Mouse (Mus musculus) brain, adult 2 months (tissue): Measurements from ENCODE around the gene Dph5.
"Not testable (repeated sequence)": the region's sequence is repeated elsewhere in the genome, so short reads cannot be mapped to it uniquely, and the experiment has no call there.

Experiments used
- DNase-seq: peaks from one replicate; pipeline ENCODE4 v3.0.0; 2011; ENCODE audit warnings: low read depth, low spot score

The Dph5 gene

DNA sequence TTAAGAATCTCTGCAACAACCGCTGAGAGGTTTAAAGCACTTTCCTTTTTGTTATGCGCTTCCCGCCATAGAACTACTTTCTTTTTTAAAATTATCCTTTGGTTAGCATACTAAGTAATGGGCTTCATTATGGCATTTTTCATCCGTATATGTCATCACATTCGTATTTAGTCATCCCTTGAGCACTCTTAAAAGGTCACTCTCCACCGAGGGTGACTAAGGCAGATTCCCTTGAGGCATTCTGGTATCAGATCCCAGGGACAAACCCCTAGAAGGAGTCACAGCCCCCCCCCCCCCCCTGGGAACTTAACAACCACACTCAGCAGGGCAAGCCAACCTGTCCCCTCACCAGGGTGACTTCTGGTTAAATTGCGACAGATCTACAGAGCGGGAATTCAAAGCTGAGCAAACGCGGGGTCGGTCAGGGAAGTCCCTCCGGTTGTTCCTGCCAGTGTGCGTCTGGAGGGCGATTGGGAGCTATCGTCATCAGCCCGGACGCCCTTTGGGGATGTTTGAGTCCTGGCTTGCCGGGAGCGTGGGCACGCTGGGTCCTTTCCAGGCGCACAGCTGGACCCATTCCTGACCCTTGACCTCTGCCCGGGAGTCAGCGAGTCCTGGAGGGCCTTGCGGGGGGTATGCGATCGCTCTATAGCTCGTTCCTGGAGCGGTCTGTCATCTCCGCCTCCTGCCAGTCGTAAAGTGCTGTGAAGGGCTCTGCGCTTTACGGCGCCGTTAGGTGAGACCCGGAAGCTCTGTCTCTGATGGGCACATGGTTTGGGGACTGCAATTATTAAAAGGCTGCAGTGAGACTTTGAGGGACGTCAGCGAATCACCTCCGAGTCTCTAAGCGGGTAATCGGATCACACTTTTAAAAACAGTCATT is at the start of gene Dph5:
Gene Dph5 (plus strand): TSS at position 411 of the 883 bp plus-strand sequence.
- peak; percentile 97 for DNase-seq

DNA sequence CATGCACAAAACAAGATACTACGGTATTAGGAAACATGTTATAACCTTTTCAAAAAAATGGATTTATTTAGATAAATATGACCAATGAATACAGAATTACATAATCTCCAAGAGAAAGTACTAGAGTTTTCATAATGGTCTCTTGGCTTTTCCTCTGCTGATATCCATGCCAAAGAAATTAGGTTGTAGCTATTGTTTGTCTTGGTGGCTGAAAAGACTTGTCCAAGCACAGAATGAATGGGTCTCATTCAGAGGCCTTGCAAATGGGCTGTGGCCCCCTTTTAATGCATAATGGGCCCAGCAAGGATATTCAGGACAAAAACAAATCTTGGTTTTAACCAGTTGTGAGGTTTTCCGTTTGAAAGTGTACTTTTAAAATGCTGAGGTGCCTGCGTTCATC is 43.1 kb upstream of the Dph5 start:
- DNase-seq: peak; percentile 10

DNA sequence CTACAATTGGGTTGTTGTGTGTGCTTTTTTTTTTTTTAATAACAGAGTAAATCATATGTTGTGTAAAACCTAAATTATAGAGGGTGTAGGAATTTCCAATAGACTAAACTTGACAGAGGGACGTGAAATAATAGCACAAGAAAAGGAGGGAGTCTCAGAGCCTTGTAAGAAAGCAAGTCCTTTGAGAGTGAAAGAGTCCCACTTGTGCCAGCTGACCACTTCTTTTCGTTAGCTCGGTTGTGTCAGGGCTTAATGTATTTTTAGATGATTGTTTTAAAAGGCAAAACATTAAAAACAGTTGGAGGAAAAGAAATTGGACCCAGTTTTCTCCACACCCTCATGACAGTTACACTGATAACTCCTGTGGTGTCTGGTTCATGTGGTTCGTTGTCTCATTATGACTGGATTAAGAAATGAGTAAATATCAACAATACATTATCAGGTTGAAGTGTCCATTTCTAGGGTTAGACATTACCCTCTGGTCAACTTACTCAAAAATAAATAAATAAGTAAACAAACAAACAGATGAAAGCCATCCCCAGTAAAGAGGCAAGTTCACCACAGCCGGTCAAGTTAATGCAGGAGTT is 42.5 kb upstream of the Dph5 start:
- no peak for DNase-seq

DNA sequence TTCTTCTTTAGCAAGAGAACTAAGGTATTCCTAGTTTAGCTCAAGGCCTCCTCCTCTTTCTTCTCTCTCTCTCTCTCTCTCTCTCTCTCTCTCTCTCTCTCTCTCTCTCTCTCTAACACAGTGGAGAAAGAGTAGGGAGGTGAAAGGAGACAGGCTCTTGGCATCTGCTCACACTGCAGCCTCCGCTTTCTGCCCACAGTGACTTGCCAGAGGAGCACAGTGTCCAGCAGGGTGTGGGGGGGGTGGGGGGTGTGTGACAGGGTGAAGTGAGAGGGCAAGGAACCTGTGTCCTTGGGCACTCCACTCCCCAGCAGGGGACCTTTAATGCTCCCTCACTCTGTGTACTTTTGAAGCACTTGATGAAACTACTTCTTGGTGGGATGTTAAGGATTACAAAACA is 41.9 kb upstream of the Dph5 start:
- DNase-seq: peak; percentile 4

DNA sequence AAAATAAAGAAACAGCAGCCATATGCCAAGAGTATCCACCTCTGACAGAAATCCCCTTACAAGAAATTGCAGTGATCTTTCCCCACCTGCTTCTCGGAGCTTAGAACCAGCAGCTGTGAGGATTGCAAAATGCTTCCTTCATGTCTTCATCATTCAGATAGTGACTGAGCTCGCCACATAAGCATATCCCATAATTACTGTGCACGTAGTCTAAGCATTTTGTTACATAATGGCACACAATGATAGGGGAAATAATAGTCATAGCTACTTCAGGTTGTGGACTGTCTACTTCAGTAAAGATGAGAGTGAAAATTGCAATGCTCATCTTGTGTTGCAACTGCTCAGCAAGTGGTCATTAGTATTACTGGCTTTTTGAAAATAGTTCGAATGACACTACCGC is 41.5 kb upstream of the Dph5 start:
- no peak for DNase-seq

DNA sequence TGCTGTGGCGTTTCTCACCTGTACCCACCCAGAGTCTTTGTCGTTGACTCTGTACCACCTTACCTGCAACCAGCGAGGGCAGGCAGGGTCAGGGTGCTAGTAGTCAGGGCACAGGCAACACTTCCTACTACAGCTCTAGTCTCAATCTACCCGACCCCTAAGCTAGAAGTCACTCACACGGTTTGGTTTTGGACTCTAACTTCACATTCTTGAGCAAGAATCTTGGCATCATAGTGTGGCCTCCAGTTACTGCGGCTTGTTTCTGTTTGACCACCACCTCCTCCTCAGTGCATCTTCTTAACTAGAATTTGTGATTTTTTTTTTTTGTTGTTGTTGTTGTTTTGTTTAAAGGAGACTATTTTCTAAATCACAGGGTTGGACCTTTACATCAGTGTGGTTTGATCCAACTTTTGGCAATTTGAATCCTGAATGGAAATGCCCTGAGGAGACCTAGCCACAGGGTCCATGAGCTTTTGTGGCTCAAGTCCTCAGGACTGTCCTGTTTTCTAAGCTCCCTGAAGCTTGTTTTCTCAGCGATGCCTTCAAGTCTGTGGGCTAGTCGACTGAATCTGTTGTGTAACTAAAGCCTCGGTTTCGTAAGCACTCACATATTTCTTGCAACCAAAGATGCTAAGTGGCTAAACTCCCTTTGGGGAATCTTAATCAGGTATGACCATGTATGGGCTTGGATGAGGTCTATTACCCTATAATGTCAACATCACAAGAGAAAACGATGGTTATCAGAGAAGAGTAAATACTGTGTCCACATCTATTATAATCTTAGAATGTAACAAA is 38.8 kb upstream of the Dph5 start:
- no peak for DNase-seq

DNA sequence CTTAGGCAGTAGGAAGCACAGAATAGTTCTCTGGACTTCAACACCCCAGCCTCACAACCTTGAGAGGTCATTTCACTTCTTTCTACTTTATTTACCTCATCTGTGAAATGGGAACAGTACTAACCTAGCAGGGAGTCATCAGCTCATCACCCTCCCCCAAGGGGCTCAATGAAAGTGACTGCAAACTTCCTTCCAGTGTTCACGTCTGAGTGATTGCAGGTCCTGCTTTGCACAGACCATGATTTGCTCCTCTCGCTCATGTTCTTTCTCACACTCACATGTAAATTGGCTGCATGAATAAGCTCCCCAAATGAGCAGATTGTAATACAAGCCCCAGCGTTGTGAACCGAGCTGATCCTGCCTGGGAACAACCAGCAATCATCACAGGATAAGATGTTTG is 36.7 kb upstream of the Dph5 start:
- DNase-seq: no peak

DNA sequence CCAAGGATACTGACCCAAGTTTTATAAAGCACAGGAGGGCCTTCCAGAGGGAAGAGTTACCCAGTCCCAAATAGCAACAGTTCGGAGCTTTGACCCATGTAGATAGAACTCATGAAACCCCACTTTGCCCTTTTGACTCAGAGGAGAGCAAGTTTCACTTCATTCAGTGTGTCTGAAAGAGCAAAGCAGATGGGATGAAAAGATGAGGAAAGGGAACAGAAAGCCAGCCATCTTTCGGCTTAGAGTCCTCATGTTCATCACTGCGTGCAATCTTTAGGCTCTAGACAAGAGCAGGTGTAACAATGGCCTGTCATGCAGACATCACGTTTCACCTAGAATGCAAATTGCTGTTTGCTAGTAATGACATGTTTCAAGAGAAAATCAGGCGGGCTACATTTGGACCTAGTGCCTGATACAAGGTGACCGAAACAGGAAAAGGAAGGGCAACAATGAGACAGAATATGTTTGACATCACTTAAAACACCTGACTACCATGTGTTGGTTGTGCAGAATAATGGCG is 32.9 kb upstream of the Dph5 start:
- no peak for DNase-seq

DNA sequence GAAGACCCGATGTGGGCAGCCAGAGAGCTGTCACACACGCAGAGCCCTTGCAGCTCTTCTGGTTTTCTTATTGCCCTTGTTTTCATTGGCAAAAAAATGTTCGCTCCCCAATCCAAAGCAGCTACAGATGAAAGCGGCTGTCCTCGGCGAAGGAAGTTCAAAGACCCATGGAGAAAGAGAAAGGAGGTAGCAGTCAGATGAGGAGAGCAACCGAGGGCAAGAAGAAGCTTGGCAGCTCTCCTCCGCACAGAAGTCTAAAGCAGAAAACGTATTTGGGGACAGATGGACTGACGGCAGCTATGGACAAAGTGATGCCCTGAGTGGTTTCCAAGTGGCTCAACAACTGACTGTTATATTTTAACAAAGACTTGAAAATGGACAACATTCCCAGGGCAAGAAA is 32.1 kb upstream of the Dph5 start:
- peak; percentile 9 for DNase-seq

DNA sequence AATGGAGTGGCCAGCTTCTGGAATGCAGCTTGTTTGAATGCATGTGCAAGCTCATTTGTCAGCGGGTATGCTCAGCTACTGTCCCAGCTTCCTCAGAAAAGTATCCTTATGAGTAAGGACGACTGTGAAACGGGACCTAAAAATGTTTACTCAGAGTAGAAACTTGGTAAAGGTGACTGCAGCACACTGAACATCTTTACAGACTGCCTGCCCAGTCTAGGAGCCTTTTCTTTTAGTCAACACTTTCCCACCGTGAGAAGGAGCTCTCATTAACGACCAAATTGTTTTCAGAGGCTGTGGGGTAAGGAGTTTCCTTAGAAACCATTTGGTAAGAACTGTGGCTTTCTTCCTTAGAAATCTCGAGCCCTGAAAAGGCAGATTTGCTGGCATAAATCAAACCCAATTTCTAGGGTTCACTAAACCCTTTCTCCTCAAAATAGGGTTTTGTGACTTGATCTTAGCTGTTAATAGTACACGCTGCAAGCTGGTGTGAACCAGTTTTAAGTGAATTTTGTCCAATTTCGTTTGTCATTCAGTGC is 31.1 kb upstream of the Dph5 start:
- peak; percentile 12 for DNase-seq

DNA sequence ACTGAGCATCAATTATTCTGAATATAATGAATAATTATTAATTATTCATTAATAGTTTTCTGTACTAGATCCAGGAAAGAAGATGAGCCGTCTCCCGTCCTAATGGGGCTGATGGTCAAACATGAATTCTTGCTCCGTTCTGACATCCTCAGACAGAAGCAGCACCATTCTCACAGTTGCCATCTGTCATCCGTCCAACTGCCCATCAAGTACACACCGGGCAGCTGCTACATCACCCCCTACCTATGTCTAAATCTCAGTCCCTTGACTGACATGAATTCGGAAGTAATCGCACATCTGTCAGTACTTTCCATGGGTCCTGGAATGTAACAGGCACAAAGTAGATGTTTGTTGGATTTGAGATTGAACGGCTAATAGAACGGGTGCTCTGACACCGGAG is 30.2 kb upstream of the Dph5 start:
- no peak for DNase-seq

DNA sequence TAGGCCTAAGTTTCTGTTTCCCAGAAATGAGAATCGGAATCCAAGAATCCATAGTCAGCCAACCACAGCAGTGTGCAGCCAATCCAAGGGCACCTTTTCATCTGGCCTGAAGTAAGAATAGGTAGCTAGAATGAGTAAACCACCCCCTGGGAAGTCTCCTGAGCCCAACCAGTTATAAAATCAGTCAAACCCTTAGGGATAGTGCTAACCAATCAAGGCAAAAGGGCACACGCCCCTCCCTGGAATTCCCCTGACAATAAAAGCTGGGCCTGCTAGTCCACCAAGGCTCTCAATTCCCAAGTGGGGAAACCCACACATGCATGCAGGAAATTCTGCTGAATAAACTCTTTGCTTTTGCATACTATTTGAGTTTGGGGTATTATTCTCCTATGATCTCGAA is 28.8 kb upstream of the Dph5 start:
- no peak for DNase-seq

DNA sequence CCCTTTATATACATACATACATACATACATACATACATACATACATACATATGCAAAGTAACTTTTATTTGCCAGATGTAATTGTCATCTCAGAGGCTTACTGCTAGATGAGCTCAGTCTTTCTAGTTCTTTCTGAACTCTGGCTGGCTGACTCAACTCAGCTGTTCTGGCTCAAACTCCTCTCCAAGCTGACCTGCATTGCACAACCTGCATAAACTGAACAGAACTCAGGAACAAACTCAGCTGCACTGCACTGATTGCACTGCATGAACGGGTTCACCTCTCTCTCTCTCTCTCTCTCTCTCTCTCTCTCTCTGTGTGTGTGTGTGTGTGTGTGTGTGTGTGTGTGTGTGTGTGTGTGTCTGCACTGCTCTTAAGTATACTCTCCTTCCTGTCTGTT is 26.9 kb upstream of the Dph5 start:
- not testable (repeated sequence) for DNase-seq

DNA sequence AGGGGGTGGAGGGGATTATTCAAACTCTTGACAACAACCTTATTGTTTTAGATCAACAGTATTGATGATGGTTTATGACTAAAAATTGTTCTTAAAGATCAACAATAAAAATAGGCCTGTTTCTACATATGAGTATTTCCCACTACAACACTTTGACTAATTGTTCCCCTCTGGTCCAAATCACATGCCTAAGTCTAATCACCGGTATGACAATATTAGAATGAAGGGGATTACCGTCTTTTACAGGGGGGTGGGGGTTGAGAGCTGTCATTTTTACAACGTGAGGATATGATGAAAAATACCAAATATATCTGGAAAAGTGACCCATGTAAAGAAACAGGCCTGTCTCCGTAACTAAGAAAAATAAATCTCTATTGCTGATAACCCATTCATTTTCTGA is 24.1 kb upstream of the Dph5 start:
- no peak for DNase-seq

DNA sequence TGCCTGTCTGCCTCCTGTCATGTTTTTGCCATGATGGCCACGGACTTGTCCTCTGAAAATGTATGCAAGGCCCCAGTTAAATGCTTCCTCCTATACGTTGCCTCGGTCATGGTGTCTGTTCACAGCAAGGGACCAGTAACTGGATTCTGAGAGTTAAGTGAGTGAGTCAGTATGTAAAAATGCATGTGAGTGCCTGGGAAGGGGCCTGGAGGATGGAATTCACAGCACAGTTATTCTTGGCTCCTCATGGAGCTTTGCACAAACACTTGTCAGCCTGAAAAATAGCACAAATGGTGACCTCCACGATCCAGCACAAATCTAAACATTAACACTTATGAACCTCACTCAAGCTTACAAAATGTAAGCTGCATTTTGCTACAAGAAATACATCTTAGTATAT is 20.5 kb upstream of the Dph5 start:
- no peak for DNase-seq

DNA sequence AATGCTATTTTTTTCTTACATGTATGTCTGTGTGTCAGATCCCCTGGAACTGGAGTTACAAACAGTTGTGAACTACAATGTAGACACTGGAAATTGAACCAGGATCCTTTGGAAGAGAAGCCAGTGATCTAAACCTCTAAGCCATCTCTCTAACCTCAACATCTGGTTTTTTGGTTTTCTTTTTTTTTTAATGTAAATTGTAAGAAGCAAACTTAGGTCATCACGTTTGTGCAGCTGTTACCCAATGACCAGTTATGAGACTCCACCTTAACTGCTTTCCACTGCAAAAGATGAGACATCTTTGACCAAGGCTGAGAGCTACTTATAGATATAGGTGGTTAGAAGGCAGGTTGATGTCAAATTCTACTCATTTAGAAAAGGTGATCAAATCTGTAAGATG is 19.7 kb upstream of the Dph5 start:
- DNase-seq: no peak

DNA sequence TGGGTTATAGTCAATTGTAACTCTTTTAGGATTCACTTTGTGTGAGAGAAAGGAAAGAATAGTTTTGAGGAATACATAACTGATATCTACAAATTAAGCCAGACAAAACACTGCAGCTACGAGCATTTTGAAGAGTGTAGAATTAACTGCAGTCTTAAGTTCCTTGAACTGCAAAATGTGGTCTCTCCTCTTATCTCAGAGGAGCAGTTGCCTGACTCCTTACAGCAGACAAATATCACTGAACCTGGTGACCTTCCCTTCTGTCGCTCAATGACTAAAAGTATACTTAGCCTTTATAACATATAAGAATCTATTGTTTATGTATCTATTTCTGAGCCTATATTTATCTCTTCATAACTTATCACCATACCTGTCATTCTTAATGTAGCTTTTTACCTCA is 18.3 kb upstream of the Dph5 start:
- DNase-seq: no peak

DNA sequence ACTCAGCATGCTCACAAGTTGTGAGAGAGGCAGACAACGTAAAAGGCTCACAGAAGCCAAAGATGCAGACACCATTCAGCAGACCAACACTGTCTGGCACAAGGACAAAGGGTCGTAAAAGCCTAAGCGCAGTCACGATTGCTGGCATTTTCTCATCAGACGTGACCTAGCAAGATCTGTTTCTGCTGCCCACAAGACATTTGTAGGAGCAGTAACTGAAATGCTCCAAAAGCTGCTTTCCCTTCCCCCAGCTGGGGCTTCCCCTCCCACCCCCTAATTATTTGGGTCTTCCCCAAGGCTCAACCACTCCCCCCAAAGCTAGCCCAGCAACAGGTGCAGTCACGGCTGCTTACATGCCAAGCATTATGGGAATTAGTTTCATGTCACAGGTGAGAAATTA is 12.1 kb upstream of the Dph5 start:
- DNase-seq: no peak

DNA sequence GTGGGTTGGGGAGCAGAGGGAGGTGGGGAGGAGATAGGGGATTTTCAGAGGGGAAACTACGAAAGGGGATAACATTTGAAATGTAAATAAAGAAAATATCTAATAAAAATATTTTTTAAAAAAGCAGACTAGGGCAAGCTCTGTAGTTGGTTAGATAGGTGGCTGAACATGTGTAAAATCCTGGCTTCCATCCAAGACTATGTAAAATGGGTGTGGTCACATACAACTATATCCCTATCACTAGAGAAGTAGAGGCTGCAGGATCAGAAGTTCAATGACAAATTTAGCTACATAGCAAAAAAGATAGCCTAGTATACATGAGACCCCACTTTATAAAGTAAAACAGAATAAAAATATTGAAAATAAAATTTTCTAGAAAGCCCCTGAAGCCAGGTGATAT is 10.5 kb upstream of the Dph5 start:
- no peak for DNase-seq

DNA sequence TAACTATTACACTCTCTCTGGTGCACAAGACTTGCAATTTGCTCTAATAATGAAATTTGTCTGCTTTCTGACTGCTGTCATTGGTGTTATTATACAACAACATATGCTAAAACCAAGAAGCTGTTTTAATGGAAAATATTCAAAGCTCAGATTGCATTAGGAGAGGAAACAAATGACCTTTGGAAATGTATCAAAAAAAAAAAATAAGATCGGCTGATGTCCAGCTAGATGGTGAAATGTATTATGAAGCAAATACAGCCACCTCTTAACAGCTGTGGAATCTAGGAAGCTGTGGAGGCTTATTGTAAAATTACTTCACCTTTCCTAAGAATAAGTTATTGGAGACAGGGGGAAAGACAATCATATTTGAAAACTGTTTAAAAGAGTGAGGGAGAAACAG is 3.6 kb upstream of the Dph5 start:
- DNase-seq: no peak

DNA sequence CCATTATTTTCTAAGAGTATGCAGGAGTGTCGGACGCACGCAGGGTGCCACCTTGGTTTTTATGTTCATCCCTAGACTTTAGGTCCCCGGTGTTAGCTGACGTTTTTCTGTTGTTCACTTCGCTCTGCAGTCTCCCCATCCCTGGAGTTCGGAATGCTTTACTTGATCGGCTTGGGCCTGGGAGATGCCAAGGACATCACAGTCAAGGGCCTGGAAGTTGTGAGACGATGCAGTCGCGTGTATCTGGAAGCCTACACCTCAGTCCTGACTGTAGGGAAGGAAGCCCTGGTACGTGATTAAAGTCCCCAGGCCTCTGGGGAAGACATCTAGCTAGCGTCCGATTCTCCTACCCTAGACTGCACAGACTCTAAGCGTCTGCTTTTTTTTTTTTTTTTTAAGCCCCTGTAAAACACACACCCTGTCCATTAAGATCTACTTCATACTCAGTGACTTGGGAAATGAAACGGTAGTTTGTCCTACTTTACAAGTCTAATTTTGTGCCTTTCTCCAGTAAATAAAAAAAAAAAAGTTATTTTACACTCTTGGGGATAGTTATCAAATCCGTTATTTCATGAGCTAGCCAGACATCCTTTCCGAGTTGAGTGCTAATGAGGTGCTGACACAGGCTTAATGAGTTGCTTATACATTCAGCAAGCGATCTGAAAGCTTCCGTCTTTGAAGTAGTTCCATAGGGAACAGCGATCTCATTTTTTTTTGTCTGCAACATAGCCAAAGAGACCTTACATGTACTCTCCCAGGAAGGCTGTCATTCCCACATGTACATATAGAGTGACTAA is 871 bp downstream of the Dph5 start:
- DNase-seq: no peak
